Mouse (Mus musculus) Patski (cell line): ENCODE measurements around the gene Dnaja3. TPM values are rescaled to one million over a fixed set of nuclear protein-coding genes. Genes with fewer than 3 reads are reported as not detected.
"Not testable (repeated sequence)": the region's sequence is repeated elsewhere in the genome, so short reads cannot be mapped to it uniquely, and the experiment has no call there.

Experiments used
- ATAC-seq: fragments of 100-300 bp; one replicate; pipeline ENCODE4 v1.8.0; 2021
- CTCF ChIA-PET: fragments of 350-600 bp; sonication (Branson Sonifier 250); formaldehyde crosslinking; loops from one replicate; lab custom pipeline; 2022; ENCODE audit warnings: inconsistent platforms; lab: Charles Lee
- POLR2A ChIA-PET: fragments of 350-600 bp; sonication (Branson Sonifier 250); formaldehyde crosslinking; loops from one replicate; lab custom pipeline; 2022; ENCODE audit warnings: antibody characterized with exemption, inconsistent platforms; lab: Charles Lee
- DNase-seq: peaks from one replicate; pipeline ENCODE4 v3.0.0-alpha.2; 2011; ENCODE audit warnings: low read depth, low spot score
- H3K27me3 ChIP-seq: fragments of 371-371 bp; one replicate; pipeline ENCODE4 v1.5.1; 2021
- CTCF ChIP-seq: fragments of 100-300 bp; IDR thresholded peaks from one replicate; pipeline ENCODE4 v1.5.1; 2021
- in situ Hi-C: fragments of 300-500 bp; cut with MboI; formaldehyde crosslinking; loops from 3 replicates; pipeline ENCODE4 v1.11.1; 2018; ENCODE audit warnings: low pct_unique_long_range_greater_than_20kb, mixed read lengths
- polyA plus RNA-seq: library from polyadenylated mRNA; unstranded; gene quantifications from one replicate; pipeline ENCODE4 v1.2.3, GENCODE M21; 2021

Dnaja3 gene
- polyA plus RNA-seq, 1 experiment from 2014 or later: 84.4 TPM

- H3K27me3 ChIP-seq: no peaks in the 10 kb centered on the region
- in situ Hi-C loops: no loop called here
- ChIA-PET POLR2A (interaction anchor here (0.7 to 0.9 kb wide), 3 partner anchors 38 to 61 kb away, joined by 3 read pairs; no protein-coding TSS in a partner anchor), CTCF (interaction anchor here (1.7 kb wide), 1 partner anchor 66 kb away, joined by 3 read pairs; no protein-coding TSS in a partner anchor)
- DNase-seq (no peak), ATAC-seq (peak; percentile 92)
- no peak for TF ChIP-seq CTCF
Observed at GRCm38 (mm10) chr16:4725780-4726527, 86.2 kb downstream of the Dnaja3 start, which contains the start of gene Hmox2. Gene Hmox2, plus strand, starts transcription at chr16:4726361.

- TF ChIP-seq CTCF: no peak
- POLR2A ChIA-PET: interaction anchor here (0.7 to 0.9 kb wide), 3 partner anchors 38 to 60 kb away, joined by 3 read pairs; no protein-coding TSS in a partner anchor
- CTCF ChIA-PET: no interaction called here
- H3K27me3 ChIP-seq: no peaks in the 10 kb centered on the region
- DNase-seq: no peak
- ATAC-seq: peak; percentile 45
- in situ Hi-C loops: no loop called here
Observed at GRCm38 (mm10) chr16:4726528-4727128, 86.8 kb downstream of the Dnaja3 start.

- CTCF ChIA-PET: no interaction called here
- ATAC-seq: no peak
- POLR2A ChIA-PET: no interaction called here
- in situ Hi-C loops: no loop called here
- no peaks in the 10 kb centered on the region for H3K27me3 ChIP-seq
- TF ChIP-seq CTCF: no peak
- DNase-seq: no peak
Observed at GRCm38 (mm10) chr16:4727526-4727925, 87.7 kb downstream of the Dnaja3 start.

- no peak for TF ChIP-seq CTCF
- POLR2A ChIA-PET: no interaction called here
- no peaks in the 10 kb centered on the region for H3K27me3 ChIP-seq
- CTCF ChIA-PET: no interaction called here
- in situ Hi-C loops: no loop called here
- DNase-seq (no peak), ATAC-seq (no peak)
Observed at GRCm38 (mm10) chr16:4727963-4728362, 88.2 kb downstream of the Dnaja3 start.

GRCm38 (mm10) chr16:4730776-4731358 lies 91.1 kb downstream of the Dnaja3 start:
- in situ Hi-C loops: no loop called here
- ATAC-seq (no peak), DNase-seq (no peak)
- CTCF ChIA-PET: no interaction called here
- TF ChIP-seq CTCF: no peak
- no peaks in the 10 kb centered on the region for H3K27me3 ChIP-seq
- POLR2A ChIA-PET: interaction anchor here (0.7 kb wide), 2 partner anchors 44 to 324 kb away, joined by 3 to 4 read pairs; no protein-coding TSS in a partner anchor

- DNase-seq (no peak), ATAC-seq (peak; percentile 31)
- no peaks in the 10 kb centered on the region for H3K27me3 ChIP-seq
- in situ Hi-C loops: no loop called here
- POLR2A ChIA-PET: no interaction called here
- TF ChIP-seq CTCF: no peak
- CTCF ChIA-PET: no interaction called here
Observed at GRCm38 (mm10) chr16:4736262-4736661, 96.5 kb downstream of the Dnaja3 start.

GRCm38 (mm10) chr16:4739994-4740393 lies 100.2 kb downstream of the Dnaja3 start:
- ATAC-seq (no peak), DNase-seq (no peak)
- in situ Hi-C loops: no loop called here
- ChIA-PET POLR2A (interaction anchor here (0.6 to 0.7 kb wide), 2 partner anchors 57 to 122 kb away, joined by 3 to 4 read pairs; no protein-coding TSS in a partner anchor), CTCF (interaction anchor here (1.2 to 1.6 kb wide), 3 partner anchors 12 to 319 kb away, joined by 3 to 5 read pairs (median 3); no protein-coding TSS in a partner anchor)
- no peaks in the 10 kb centered on the region for H3K27me3 ChIP-seq
- peak; percentile 34 for TF ChIP-seq CTCF

GRCm38 (mm10) chr16:4742186-4742585 lies 102.4 kb downstream of the Dnaja3 start:
- CTCF ChIA-PET: interaction anchor here (0.9 to 2.3 kb wide), 4 partner anchors 9 to 36 kb away, joined by 3 to 7 read pairs (median 3); no protein-coding TSS in a partner anchor
- ATAC-seq (no peak), DNase-seq (no peak)
- TF ChIP-seq CTCF: no peak
- in situ Hi-C loops: no loop called here
- POLR2A ChIA-PET: interaction anchor here (0.6 kb wide), 1 partner anchor 22 kb away, joined by 3 read pairs; no protein-coding TSS in a partner anchor
- H3K27me3 ChIP-seq: no peaks in the 10 kb centered on the region

GRCm38 (mm10) chr16:4752155-4752554 lies 112.4 kb downstream of the Dnaja3 start:
- DNase-seq (no peak), ATAC-seq (no peak)
- POLR2A ChIA-PET: no interaction called here
- no peak for TF ChIP-seq CTCF
- H3K27me3 ChIP-seq: no peaks in the 10 kb centered on the region
- in situ Hi-C loops: no loop called here
- CTCF ChIA-PET: interaction anchor here (1.7 kb wide), 2 partner anchors 12 kb away, joined by 5 to 9 read pairs; no protein-coding TSS in a partner anchor

GRCm38 (mm10) chr16:4754045-4754444 lies 114.3 kb downstream of the Dnaja3 start:
- no peak for ATAC-seq
- H3K27me3 ChIP-seq: no peaks in the 10 kb centered on the region
- no peak for TF ChIP-seq CTCF
- in situ Hi-C loops: no loop called here
- CTCF ChIA-PET: interaction anchor here (1.1 to 1.9 kb wide), 3 partner anchors 9 to 88 kb away, joined by 3 to 9 read pairs (median 4); no protein-coding TSS in a partner anchor
- POLR2A ChIA-PET: interaction anchor here (1.6 kb wide), 1 partner anchor 9 kb away, joined by 3 read pairs; no protein-coding TSS in a partner anchor
- DNase-seq: no peak

GRCm38 (mm10) chr16:4756660-4757335 lies 117.0 kb downstream of the Dnaja3 start:
- H3K27me3 ChIP-seq, ATAC-seq, DNase-seq, CTCF ChIA-PET, in situ Hi-C loops: not testable (repeated sequence)
- POLR2A ChIA-PET: interaction anchor here (0.7 kb wide), 1 partner anchor 41 kb away, joined by 3 read pairs; no protein-coding TSS in a partner anchor
